Mouse (Mus musculus): ENCODE data around the gene Hormad2. TPM values are rescaled to one million over a fixed set of nuclear protein-coding genes. Genes with fewer than 3 reads are reported as not detected.

Gene Hormad2
- total and polyA plus RNA-seq, 3 experiments = not detected

- peaks cover 4 to 12% of the 10 kb centered on the region in 2 experiments for H3K4me1 ChIP-seq (ENCODE audit: control insufficient read depth in 1 of 2, insufficient read depth in 2 of 2)
- no peaks in the 10 kb centered on the region for H3K27me3 ChIP-seq (replicated peaks)
- dilution Hi-C loops (cut with MboI; ENCODE audit: extremely low pct_ligation_motif_present, extremely low pct_unique_long_range_greater_than_20kb, low sequenced_read_pairs) = no loop called here
- no peaks in the 10 kb centered on the region for H3K9me3 ChIP-seq (replicated peaks; ENCODE audit: low read length)
- H3K4me3 ChIP-seq (replicated peaks in 1 of 3; ENCODE audit: low read depth in 2 of 3, low read length in 2 of 3, poor library complexity in 1 of 3) = no peak overlapping the region
- H3K27ac ChIP-seq (ENCODE audit: insufficient read depth, low read depth) = no peak overlapping the region
- no peak for TF ChIP-seq ZKSCAN1 (IDR thresholded peaks at IDR 0.05; ENCODE audit: borderline replicate concordance, low read depth, low read length)
- no peak for TF ChIP-seq RAD21 (IDR thresholded peaks at IDR 0.05; ENCODE audit: low read depth, low read length)
- no peak for TF ChIP-seq HCFC1 (IDR thresholded peaks at IDR 0.05; ENCODE audit: low read depth, low read length)
- TF ChIP-seq MYC (IDR thresholded peaks at IDR 0.05; ENCODE audit: low read depth, low read length) = no peak
- no peak for TF ChIP-seq NELFE (IDR thresholded peaks at IDR 0.05; ENCODE audit: low read depth, low read length)
- no peak for TF ChIP-seq TCF12 (IDR thresholded peaks at IDR 0.05; ENCODE audit: low read depth, low read length)
- TF ChIP-seq ZC3H11A (IDR thresholded peaks at IDR 0.05; ENCODE audit: low read depth, low read length) = no peak
- no peak for TF ChIP-seq SIN3A (IDR thresholded peaks at IDR 0.05; ENCODE audit: low read length)
- TF ChIP-seq CHD2 (IDR thresholded peaks at IDR 0.05; ENCODE audit: low read length) = no peak
- no peak for TF ChIP-seq MAX (IDR thresholded peaks at IDR 0.05; ENCODE audit: low read length)
- no peak for TF ChIP-seq KAT2A (IDR thresholded peaks at IDR 0.05; ENCODE audit: insufficient replicate concordance, low read length)
- TF ChIP-seq MAFK (IDR thresholded peaks at IDR 0.05; ENCODE audit: insufficient replicate concordance, low read length) = no peak
- TF ChIP-seq POLR2AphosphoS2 (IDR thresholded peaks at IDR 0.05; ENCODE audit: low read depth, low read length) = no peak
- no peak for TF ChIP-seq IRF4 (IDR thresholded peaks at IDR 0.05; ENCODE audit: low read depth, low read length)
- TF ChIP-seq EP300 (IDR thresholded peaks at IDR 0.05; ENCODE audit: low read length) = no peak
- TF ChIP-seq MXI1 (IDR thresholded peaks at IDR 0.05; ENCODE audit: low read depth, low read length) = no peak
- no peak for TF ChIP-seq ZNF384 (IDR thresholded peaks at IDR 0.05; ENCODE audit: low read depth, low read length)
- DNase-seq (ENCODE audit: extremely low read depth) = no peak
- H3K4me2 ChIP-seq (ENCODE audit: insufficient read depth, low read depth, poor library complexity, severe bottlenecking) = no peak overlapping the region
- H3K9ac ChIP-seq (ENCODE audit: insufficient read depth, low read depth) = no peak overlapping the region
- H3K79me2 ChIP-seq (replicated peaks; ENCODE audit: control insufficient read depth, extremely low read depth, insufficient read depth, poor library complexity, severe bottlenecking) = no peaks in the 10 kb centered on the region
- in situ Hi-C loops (cut with MboI; ENCODE audit: low pct_ligation_motif_present, low pct_unique_long_range_greater_than_20kb, low sequenced_read_pairs) = loop anchor here (25.0 kb wide), 1 partner anchor 389 kb away; no protein-coding TSS in a partner anchor
- no peaks in the 10 kb centered on the region for H3K36me3 ChIP-seq (replicated peaks in 1 of 2; ENCODE audit: control insufficient read depth in 1 of 2, insufficient read depth in 1 of 2, low read length in 1 of 2)
Observed at GRCm38 (mm10) chr11:4401251-4401650, 39.7 kb downstream of the Hormad2 start.

GRCm38 (mm10) chr11:4394226-4394625 lies 46.7 kb downstream of the Hormad2 start:
- no peaks in the 10 kb centered on the region for H3K27me3 ChIP-seq (replicated peaks)
- no peak overlapping the region for H3K9ac ChIP-seq (ENCODE audit: insufficient read depth, low read depth)
- dilution Hi-C loops (cut with MboI; ENCODE audit: extremely low pct_ligation_motif_present, extremely low pct_unique_long_range_greater_than_20kb, low sequenced_read_pairs) = no loop called here
- H3K4me2 ChIP-seq (ENCODE audit: insufficient read depth, low read depth, poor library complexity, severe bottlenecking) = no peak overlapping the region
- in situ Hi-C loops (cut with MboI; ENCODE audit: low pct_ligation_motif_present, low pct_unique_long_range_greater_than_20kb, low sequenced_read_pairs) = no loop called here
- H3K79me2 ChIP-seq (replicated peaks; ENCODE audit: control insufficient read depth, extremely low read depth, insufficient read depth, poor library complexity, severe bottlenecking) = no peaks in the 10 kb centered on the region
- H3K4me1 ChIP-seq (ENCODE audit: control insufficient read depth in 1 of 2, insufficient read depth in 2 of 2) = no peaks in the 10 kb centered on the region
- H3K27ac ChIP-seq (ENCODE audit: insufficient read depth, low read depth) = no peak overlapping the region
- no peaks in the 10 kb centered on the region for H3K36me3 ChIP-seq (replicated peaks in 1 of 2; ENCODE audit: control insufficient read depth in 1 of 2, insufficient read depth in 1 of 2, low read length in 1 of 2)
- TF ChIP-seq CHD2 (IDR thresholded peaks at IDR 0.05; ENCODE audit: low read length) (no peak), CHD1 (IDR thresholded peaks at IDR 0.05; ENCODE audit: low read depth, low read length) (no peak), USF2 (conservative IDR thresholded peaks at IDR 0.05; ENCODE audit: low read depth, low read length) (no peak), MEF2A (IDR thresholded peaks at IDR 0.05; ENCODE audit: borderline replicate concordance, low read depth, low read length) (no peak), EP300 (IDR thresholded peaks at IDR 0.05; ENCODE audit: low read length) (no peak), KAT2A (IDR thresholded peaks at IDR 0.05; ENCODE audit: insufficient replicate concordance, low read length) (no peak), RCOR1 (conservative IDR thresholded peaks at IDR 0.05; ENCODE audit: low read depth, low read length) (no peak), JUN (IDR thresholded peaks at IDR 0.05; ENCODE audit: insufficient read depth, low read depth, low read length) (no peak), BHLHE40 (IDR thresholded peaks at IDR 0.05; ENCODE audit: low read depth, low read length) (no peak), GABPA (IDR thresholded peaks at IDR 0.05; ENCODE audit: insufficient replicate concordance, low read depth, low read length) (no peak), ZC3H11A (IDR thresholded peaks at IDR 0.05; ENCODE audit: low read depth, low read length) (no peak), HCFC1 (IDR thresholded peaks at IDR 0.05; ENCODE audit: low read depth, low read length) (no peak), USF1 (IDR thresholded peaks at IDR 0.05; ENCODE audit: low read depth, low read length) (no peak), E2F4 (IDR thresholded peaks at IDR 0.05; ENCODE audit: insufficient replicate concordance, low read depth, low read length) (no peak)
- no peak for DNase-seq (ENCODE audit: extremely low read depth)
- H3K4me3 ChIP-seq (replicated peaks in 1 of 3; ENCODE audit: low read depth in 2 of 3, low read length in 2 of 3, poor library complexity in 1 of 3) = no peak overlapping the region
- no peaks in the 10 kb centered on the region for H3K9me3 ChIP-seq (replicated peaks; ENCODE audit: low read length)

Measured in CH12.LX (cell line).